Mouse (Mus musculus): ENCODE measurements around the gene Tomm40. TPM values are rescaled to one million over a fixed set of nuclear protein-coding genes. Genes with fewer than 3 reads are reported as not detected.

Gene Tomm40
- polyA plus RNA-seq, 1 experiment from 2014 or later = 51.8 TPM

DNA sequence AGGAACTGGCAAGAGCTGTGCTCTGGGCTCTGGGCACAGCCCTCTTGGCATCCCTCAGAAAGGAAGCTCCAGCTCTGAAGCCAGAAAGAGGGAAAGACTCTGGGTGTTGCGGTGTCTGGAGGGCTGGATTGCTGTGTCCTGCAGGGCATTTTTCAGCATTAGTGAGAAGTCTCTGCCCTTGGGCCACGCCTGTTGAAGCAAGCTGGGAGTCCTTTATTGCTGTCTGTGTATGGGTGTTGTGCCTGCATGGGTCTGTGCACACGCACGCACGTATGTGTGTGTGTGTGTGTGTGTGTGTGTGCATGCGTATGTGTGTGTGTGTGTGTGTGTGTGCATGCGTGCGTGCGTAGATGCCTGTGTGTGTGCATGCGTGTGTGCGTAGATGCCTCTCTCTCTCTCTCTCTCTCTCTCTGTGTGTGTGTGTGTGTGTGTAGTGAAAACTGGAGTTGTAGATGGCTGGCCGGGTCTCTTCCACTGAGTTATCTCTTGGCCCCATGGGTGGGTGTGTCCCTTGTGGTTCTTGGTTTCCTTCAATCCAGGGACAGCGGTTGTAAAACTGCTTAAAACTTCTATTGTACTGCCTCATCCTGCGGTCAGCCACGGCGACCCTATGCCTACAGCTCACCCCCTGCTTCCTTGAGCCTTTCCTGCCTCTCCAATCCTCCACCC lies 21.3 kb upstream of the Tomm40 start:
- peak; percentile 86 for ATAC-seq (ENCODE audit: low read depth)
- Histone ChIP-seq H3K4me2 (ENCODE audit: low read depth, low read length) (peak overlapping the region; percentile 47), H3K36me3 (ENCODE audit: control insufficient read depth, insufficient read depth) (no peaks in the 10 kb centered on the region), H3K9ac (ENCODE audit: low read depth, low read length) (peak overlapping the region; percentile 39), H3K4me1 (ENCODE audit: control insufficient read depth, low read depth, low read length) (peaks cover 18% of the 10 kb centered on the region), H3K4me3 (ENCODE audit: low read depth, low read length) (peak overlapping the region; percentile 13; the same call in 1 of the 2 replicates), H3K27ac (ENCODE audit: low read length) (peak overlapping the region; percentile 68), H3K9me3 (replicated peaks; ENCODE audit: control insufficient read depth, low read length) (no peaks in the 10 kb centered on the region), H3K27me3 (ENCODE audit: control insufficient read depth, insufficient read depth, low read depth, low read length) (no peaks in the 10 kb centered on the region)
- 19% methylated on average over 16 of the region's 16 CpGs for WGBS (ENCODE audit: insufficient replicate concordance)

DNA sequence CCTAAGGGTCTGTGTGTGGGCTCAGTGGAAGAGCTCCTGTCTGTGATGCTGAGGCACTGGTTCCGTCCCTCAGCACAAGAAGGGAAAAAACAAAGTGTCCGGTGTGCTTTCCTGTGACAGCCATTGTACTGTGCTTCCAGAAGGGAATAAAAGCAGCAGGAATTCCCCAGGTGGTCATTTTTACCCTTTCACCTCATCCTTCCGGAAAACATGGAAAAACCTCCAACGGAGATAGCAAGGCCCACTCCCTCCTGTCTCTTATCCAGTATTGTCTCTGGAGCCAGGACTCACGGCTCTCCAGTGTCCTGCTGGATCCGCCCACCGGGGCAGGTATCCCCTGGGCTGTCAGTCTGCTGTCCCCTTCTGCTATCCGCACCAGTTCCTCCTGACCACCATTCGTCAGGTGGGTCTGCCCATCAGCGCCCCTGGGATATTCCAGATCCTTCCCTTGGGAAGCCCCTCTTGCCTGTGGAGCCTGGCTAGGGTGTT lies 19.0 kb upstream of the Tomm40 start:
- H3K4me2 ChIP-seq (ENCODE audit: low read depth, low read length) = no peak overlapping the region
- H3K27me3 ChIP-seq (ENCODE audit: control insufficient read depth, insufficient read depth, low read depth, low read length) = no peaks in the 10 kb centered on the region
- ATAC-seq (ENCODE audit: low read depth) = no peak
- no peak overlapping the region for H3K27ac ChIP-seq (ENCODE audit: low read length)
- WGBS (ENCODE audit: insufficient replicate concordance) = 78% methylated on average over 10 of the region's 10 CpGs
- H3K9ac ChIP-seq (ENCODE audit: low read depth, low read length) = no peak overlapping the region
- no peaks in the 10 kb centered on the region for H3K9me3 ChIP-seq (replicated peaks; ENCODE audit: control insufficient read depth, low read length)
- peaks cover 17% of the 10 kb centered on the region for H3K4me1 ChIP-seq (ENCODE audit: control insufficient read depth, low read depth, low read length)
- no peak overlapping the region for H3K4me3 ChIP-seq (ENCODE audit: low read depth, low read length)
- H3K36me3 ChIP-seq (ENCODE audit: control insufficient read depth, insufficient read depth) = no peaks in the 10 kb centered on the region

DNA sequence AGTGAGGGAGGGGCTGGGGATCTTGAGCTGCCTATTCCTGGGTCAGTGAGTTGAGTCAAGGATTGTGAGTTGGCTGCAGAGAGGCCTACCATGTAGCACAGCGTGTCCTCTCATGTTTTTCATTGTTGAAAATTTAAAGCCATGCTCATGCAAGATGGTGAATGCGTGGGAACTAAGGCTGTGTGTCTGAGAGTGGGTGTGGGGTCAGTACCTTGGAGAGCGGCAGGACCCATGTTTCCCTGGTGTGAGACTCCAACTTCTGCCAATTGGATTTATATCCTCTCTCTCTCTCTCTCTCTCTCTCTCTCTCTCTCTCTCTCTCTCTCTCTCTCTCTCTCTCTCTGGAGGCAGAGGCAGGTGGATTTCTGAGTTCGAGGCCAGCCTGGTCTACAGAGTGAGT lies 11.3 kb upstream of the Tomm40 start:
- ATAC-seq (ENCODE audit: low read depth) = no peak
- H3K4me1 ChIP-seq (ENCODE audit: control insufficient read depth, low read depth, low read length) = peaks cover 7% of the 10 kb centered on the region
- H3K4me3 ChIP-seq (ENCODE audit: low read depth, low read length) = no peak overlapping the region
- H3K27ac ChIP-seq (ENCODE audit: low read length) = no peak overlapping the region
- no peak overlapping the region for H3K4me2 ChIP-seq (ENCODE audit: low read depth, low read length)
- H3K9me3 ChIP-seq (replicated peaks; ENCODE audit: control insufficient read depth, low read length) = no peaks in the 10 kb centered on the region
- H3K36me3 ChIP-seq (ENCODE audit: control insufficient read depth, insufficient read depth) = no peaks in the 10 kb centered on the region
- H3K9ac ChIP-seq (ENCODE audit: low read depth, low read length) = no peak overlapping the region
- 73% methylated on average over 4 of the region's 4 CpGs for WGBS (ENCODE audit: insufficient replicate concordance)
- H3K27me3 ChIP-seq (ENCODE audit: control insufficient read depth, insufficient read depth, low read depth, low read length) = no peaks in the 10 kb centered on the region

DNA sequence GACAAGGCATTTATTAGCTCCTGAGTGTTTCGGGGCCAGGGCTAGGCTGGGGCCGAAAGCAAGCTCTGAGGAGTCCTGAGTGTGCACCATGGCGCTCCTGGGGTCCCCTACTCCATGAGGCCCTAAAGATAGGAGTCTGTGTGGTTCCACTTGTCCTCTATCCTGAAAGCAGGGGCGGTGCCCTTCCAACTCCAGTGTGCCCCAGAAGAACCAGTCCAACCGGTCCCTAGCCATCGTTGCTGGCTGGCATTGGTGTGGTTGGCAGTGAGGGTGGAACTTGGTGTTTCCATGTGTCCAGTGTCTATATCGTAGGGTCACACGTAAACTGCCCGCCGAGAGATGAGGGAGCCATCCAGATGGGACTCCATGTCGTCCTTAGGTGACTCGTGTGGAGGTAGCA lies 8.9 kb upstream of the Tomm40 start:
- ATAC-seq (ENCODE audit: low read depth) = no peak
- H3K36me3 ChIP-seq (ENCODE audit: control insufficient read depth, insufficient read depth) = no peaks in the 10 kb centered on the region
- no peaks in the 10 kb centered on the region for H3K9me3 ChIP-seq (replicated peaks; ENCODE audit: control insufficient read depth, low read length)
- H3K4me1 ChIP-seq (ENCODE audit: control insufficient read depth, low read depth, low read length) = peaks cover 7% of the 10 kb centered on the region
- WGBS (ENCODE audit: insufficient replicate concordance) = 76% methylated on average over 12 of the region's 12 CpGs
- H3K9ac ChIP-seq (ENCODE audit: low read depth, low read length) = no peak overlapping the region
- no peak overlapping the region for H3K4me2 ChIP-seq (ENCODE audit: low read depth, low read length)
- no peak overlapping the region for H3K27ac ChIP-seq (ENCODE audit: low read length)
- H3K27me3 ChIP-seq (ENCODE audit: control insufficient read depth, insufficient read depth, low read depth, low read length) = no peaks in the 10 kb centered on the region
- no peak overlapping the region for H3K4me3 ChIP-seq (ENCODE audit: low read depth, low read length)

DNA sequence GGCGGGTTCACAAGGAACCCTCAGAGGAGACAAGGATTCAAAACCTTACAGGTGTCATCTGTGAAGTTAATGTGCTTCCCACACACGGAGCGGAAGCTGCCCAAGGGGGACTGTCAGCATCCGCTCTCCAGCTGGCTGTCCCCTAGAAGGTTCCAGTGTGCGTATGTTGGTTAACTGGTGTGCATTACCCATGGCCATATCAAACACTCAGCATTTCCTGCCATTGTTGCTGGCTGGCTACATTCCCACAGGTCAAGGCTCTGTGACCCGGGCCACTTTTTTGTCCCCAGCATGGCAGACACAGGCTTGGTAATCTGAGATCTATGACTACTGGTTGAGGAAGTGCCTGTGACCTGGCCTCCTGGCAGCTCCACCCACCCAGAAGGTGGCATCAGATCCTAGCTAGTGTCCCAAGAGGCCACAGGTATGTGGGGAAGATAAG lies 7.5 kb upstream of the Tomm40 start:
- ATAC-seq (ENCODE audit: low read depth) = peak; percentile 55
- H3K9me3 ChIP-seq (replicated peaks; ENCODE audit: control insufficient read depth, low read length) = no peaks in the 10 kb centered on the region
- no peak overlapping the region for H3K9ac ChIP-seq (ENCODE audit: low read depth, low read length)
- H3K4me3 ChIP-seq (ENCODE audit: low read depth, low read length) = no peak overlapping the region
- WGBS (ENCODE audit: insufficient replicate concordance) = 42% methylated on average over 6 of the region's 6 CpGs
- H3K27me3 ChIP-seq (ENCODE audit: control insufficient read depth, insufficient read depth, low read depth, low read length) = no peaks in the 10 kb centered on the region
- H3K4me2 ChIP-seq (ENCODE audit: low read depth, low read length) = no peak overlapping the region
- no peaks in the 10 kb centered on the region for H3K36me3 ChIP-seq (ENCODE audit: control insufficient read depth, insufficient read depth)
- H3K27ac ChIP-seq (ENCODE audit: low read length) = no peak overlapping the region
- H3K4me1 ChIP-seq (ENCODE audit: control insufficient read depth, low read depth, low read length) = peaks cover 7% of the 10 kb centered on the region

DNA sequence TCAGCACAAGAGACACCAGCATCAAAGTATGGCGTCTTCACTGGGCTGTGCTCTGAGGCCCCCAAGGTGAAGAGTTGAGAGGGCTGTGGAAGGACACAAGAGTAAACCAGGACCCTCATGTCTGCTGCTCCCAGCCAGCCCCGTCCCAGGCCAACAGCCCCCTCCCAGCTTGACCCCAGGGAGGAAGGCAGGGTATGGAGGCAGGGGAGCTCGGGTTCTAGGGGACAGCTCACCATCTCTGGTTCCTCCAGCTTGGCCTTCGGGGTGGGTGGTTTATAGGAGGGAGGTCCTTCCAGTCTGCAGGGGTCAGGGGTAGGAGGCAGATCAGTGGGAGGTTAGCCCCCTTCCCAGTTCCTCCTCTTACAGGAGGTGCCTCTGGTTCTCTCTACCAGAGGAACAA lies 4.0 kb upstream of the Tomm40 start:
- 66% methylated on average over 4 of the region's 4 CpGs for WGBS (ENCODE audit: insufficient replicate concordance)

DNA sequence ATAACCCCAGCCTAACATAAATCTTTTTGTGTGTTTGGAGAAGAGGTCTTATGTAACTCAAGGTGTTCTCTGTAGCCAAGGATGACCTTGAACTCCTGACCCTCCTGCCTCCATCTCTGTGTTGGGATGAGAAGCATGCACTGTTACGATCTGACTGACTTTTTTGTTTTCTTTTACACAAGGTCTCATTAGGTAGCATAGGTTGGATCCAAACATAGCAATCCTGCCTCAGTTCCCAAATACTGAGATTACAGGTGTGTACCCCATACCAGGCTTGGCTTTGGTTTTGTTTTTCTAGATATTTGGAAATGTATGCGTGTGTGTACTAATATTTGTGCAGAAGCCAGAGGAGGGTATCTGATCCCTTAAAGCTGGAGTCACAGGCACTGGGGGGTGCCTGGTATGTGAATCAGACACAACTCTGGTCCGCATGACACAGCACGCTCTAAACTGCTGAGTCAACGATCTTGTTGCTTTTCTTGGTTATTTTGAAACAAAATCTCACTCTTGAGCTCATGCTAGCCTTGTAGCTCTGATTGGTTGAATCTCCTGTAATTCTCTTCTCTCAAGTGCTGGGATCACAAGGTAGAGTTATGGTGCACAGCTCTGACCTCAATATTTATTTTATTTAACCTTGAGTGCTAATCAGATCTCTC lies 3.2 kb upstream of the Tomm40 start:
- no peaks in the 10 kb centered on the region for H3K27me3 ChIP-seq (ENCODE audit: control insufficient read depth, insufficient read depth, low read depth, low read length)
- ATAC-seq (ENCODE audit: low read depth) = no peak
- no peak overlapping the region for H3K4me3 ChIP-seq (ENCODE audit: low read depth, low read length)
- H3K9ac ChIP-seq (ENCODE audit: low read depth, low read length) = no peak overlapping the region
- H3K9me3 ChIP-seq (replicated peaks; ENCODE audit: control insufficient read depth, low read length) = no peaks in the 10 kb centered on the region
- no peak overlapping the region for H3K4me2 ChIP-seq (ENCODE audit: low read depth, low read length)
- no peak overlapping the region for H3K27ac ChIP-seq (ENCODE audit: low read length)
- 69% methylated on average over 5 of the region's 5 CpGs for WGBS (ENCODE audit: insufficient replicate concordance)
- peaks cover 29% of the 10 kb centered on the region for H3K4me1 ChIP-seq (ENCODE audit: control insufficient read depth, low read depth, low read length)
- H3K36me3 ChIP-seq (ENCODE audit: control insufficient read depth, insufficient read depth) = no peaks in the 10 kb centered on the region

More for the DNA sequence above, 4.0 kb upstream of the Tomm40 start:
- Histone ChIP-seq H3K9ac (ENCODE audit: low read depth, low read length) (no peak overlapping the region), H3K36me3 (ENCODE audit: control insufficient read depth, insufficient read depth) (no peaks in the 10 kb centered on the region), H3K9me3 (replicated peaks; ENCODE audit: control insufficient read depth, low read length) (no peaks in the 10 kb centered on the region), H3K4me1 (ENCODE audit: control insufficient read depth, low read depth, low read length) (peaks cover 21% of the 10 kb centered on the region), H3K27me3 (ENCODE audit: control insufficient read depth, insufficient read depth, low read depth, low read length) (no peaks in the 10 kb centered on the region), H3K4me3 (ENCODE audit: low read depth, low read length) (no peak overlapping the region), H3K4me2 (ENCODE audit: low read depth, low read length) (no peak overlapping the region), H3K27ac (ENCODE audit: low read length) (no peak overlapping the region)
- no peak for ATAC-seq (ENCODE audit: low read depth)

DNA sequence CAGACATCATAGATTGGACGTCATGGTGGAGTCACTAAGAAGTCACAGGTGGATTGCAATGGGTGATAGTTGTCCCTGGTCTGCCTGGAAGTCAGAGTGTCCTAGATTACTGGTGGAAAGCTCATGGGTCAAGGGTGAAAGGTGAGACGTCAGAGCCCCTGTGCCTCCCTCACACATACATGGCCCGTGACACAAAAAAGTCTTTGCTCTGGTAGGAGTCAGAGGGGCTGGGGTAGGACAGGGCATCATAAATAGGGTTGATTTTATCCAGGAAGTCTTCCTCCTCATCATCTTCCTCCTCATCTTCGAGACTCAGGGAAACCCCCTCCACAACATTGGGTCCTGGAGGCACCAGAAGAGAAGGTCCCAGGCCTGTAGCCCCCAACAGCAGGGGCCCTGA lies 2.1 kb upstream of the Tomm40 start:
- H3K4me1 ChIP-seq (ENCODE audit: control insufficient read depth, low read depth, low read length) = peaks cover 24% of the 10 kb centered on the region
- H3K9ac ChIP-seq (ENCODE audit: low read depth, low read length) = no peak overlapping the region
- no peak overlapping the region for H3K4me2 ChIP-seq (ENCODE audit: low read depth, low read length)
- no peak overlapping the region for H3K4me3 ChIP-seq (ENCODE audit: low read depth, low read length)
- H3K36me3 ChIP-seq (ENCODE audit: control insufficient read depth, insufficient read depth) = peaks cover 6% of the 10 kb centered on the region; the same call in 1 of the 2 replicates
- WGBS (ENCODE audit: insufficient replicate concordance) = 59% methylated on average over 4 of the region's 4 CpGs
- no peaks in the 10 kb centered on the region for H3K9me3 ChIP-seq (replicated peaks; ENCODE audit: control insufficient read depth, low read length)
- no peaks in the 10 kb centered on the region for H3K27me3 ChIP-seq (ENCODE audit: control insufficient read depth, insufficient read depth, low read depth, low read length)
- ATAC-seq (ENCODE audit: low read depth) = no peak
- no peak overlapping the region for H3K27ac ChIP-seq (ENCODE audit: low read length)

DNA sequence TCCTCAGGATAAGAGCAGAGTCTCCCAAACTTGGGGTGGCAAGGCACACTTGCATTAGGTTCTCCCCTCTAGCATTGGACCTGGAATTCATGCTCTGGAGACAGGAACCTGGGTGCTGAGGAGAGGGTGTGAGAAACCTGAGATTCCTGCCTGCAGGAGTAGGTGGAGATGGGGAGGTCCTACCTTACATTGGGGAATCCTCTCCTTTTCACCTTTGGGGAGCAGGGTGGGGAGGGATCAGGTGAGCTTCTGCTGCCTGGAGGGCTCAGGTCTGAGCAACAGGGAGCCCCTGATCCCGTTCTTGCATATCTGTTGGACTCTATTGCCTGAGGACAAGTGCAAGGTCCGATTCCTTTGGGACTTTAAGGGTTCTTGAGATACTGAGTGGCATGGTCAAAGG lies 1.6 kb upstream of the Tomm40 start:
- Histone ChIP-seq H3K36me3 (ENCODE audit: control insufficient read depth, insufficient read depth) (peaks cover 12% of the 10 kb centered on the region), H3K27ac (ENCODE audit: low read length) (no peak overlapping the region), H3K9ac (ENCODE audit: low read depth, low read length) (no peak overlapping the region), H3K27me3 (ENCODE audit: control insufficient read depth, insufficient read depth, low read depth, low read length) (no peaks in the 10 kb centered on the region), H3K4me2 (ENCODE audit: low read depth, low read length) (peak overlapping the region; percentile 86), H3K9me3 (replicated peaks; ENCODE audit: control insufficient read depth, low read length) (no peaks in the 10 kb centered on the region), H3K4me3 (ENCODE audit: low read depth, low read length) (no peak overlapping the region; the same call in 1 of the 2 replicates), H3K4me1 (ENCODE audit: control insufficient read depth, low read depth, low read length) (peaks cover 24% of the 10 kb centered on the region)
- WGBS (ENCODE audit: insufficient replicate concordance) = 71% methylated on average over 2 of the region's 2 CpGs
- ATAC-seq (ENCODE audit: low read depth) = no peak
